Mouse (Mus musculus) embryonic stem cell, embryonic (primary cell): ENCODE results near the gene Batf3.

Experiments
- CTCF ChIA-PET, 4 experiments: fragments of 300-600 bp in 2 of 4; fragments of 350-600 bp in 2 of 4; sonication (Branson Sonifier 250); formaldehyde crosslinking; loops; one replicate each; lab custom pipeline; 2022; ENCODE audit warnings: inconsistent platforms in 2 of 4; lab: Charles Lee
- POLR2A ChIA-PET, 4 experiments: fragments of 300-600 bp in 2 of 4; fragments of 350-600 bp in 2 of 4; sonication (Branson Sonifier 250); formaldehyde crosslinking; loops; one replicate each; lab custom pipeline; 2022; ENCODE audit warnings: antibody characterized with exemption in 4 of 4, inconsistent platforms in 1 of 4; lab: Charles Lee

The Batf3 gene

GRCm38 (mm10) chr1:191097802-191098747 is at the start of gene Batf3:
Gene Batf3 (plus strand): TSS chr1:191097847.
- CTCF ChIA-PET: no interaction called here
- POLR2A ChIA-PET: interaction anchor here in 2 of 4 experiments (0.5 to 0.9 kb wide), 3 partner anchors 10 to 125 kb away, joined by 3 to 4 read pairs (median 3); no protein-coding TSS in a partner anchor

- POLR2A ChIA-PET: interaction anchor here in 1 of 4 experiments (1.1 kb wide), 1 partner anchor 9 kb away, joined by 3 read pairs; the partner anchor contains the start of genes Nsl1 and Tatdn3
- CTCF ChIA-PET: no interaction called here
Observed at GRCm38 (mm10) chr1:191053555-191053954, 44.1 kb upstream of the Batf3 start.

GRCm38 (mm10) chr1:191054870-191055532 is 42.6 kb upstream of the Batf3 start:
- POLR2A ChIA-PET: interaction anchor here in 2 of 4 experiments (0.9 to 1.6 kb wide), 4 partner anchors 23 to 37 kb away, joined by 3 to 5 read pairs (median 4); partner anchors contain the start of gene Flvcr1 (in 2 of the 2)
- CTCF ChIA-PET: interaction anchor here in 3 of 4 experiments (0.6 to 0.9 kb wide), 5 partner anchors 14 to 94 kb away, joined by 3 to 4 read pairs (median 3); partner anchors contain the start of gene Flvcr1 (in 1 of the 3)

- POLR2A ChIA-PET: interaction anchor here in 2 of 4 experiments (1.3 to 1.6 kb wide), 3 partner anchors 22 to 29 kb away, joined by 3 to 5 read pairs (median 4); partner anchors contain the start of gene Flvcr1 (in 2 of the 2)
- CTCF ChIA-PET: interaction anchor here in 1 of 4 experiments (0.8 kb wide), 1 partner anchor 30 kb away, joined by 3 read pairs; the partner anchor contains the start of gene Flvcr1
Observed at GRCm38 (mm10) chr1:191055533-191055873, 42.1 kb upstream of the Batf3 start.

GRCm38 (mm10) chr1:191057461-191057860 is 40.2 kb upstream of the Batf3 start:
- ChIA-PET POLR2A (interaction anchor here in 2 of 4 experiments (1.0 to 2.3 kb wide), 2 partner anchors 31 kb away, joined by 3 to 10 read pairs; partner anchors contain the start of gene Flvcr1 (in 2 of the 2)), CTCF (interaction anchor here in 2 of 4 experiments (0.7 to 0.9 kb wide), 2 partner anchors 27 to 262 kb away, joined by 3 read pairs; no protein-coding TSS in a partner anchor)

GRCm38 (mm10) chr1:191062241-191062780 is 35.3 kb upstream of the Batf3 start:
- ChIA-PET CTCF (interaction anchor here in 3 of 4 experiments (0.6 to 1.8 kb wide), 6 partner anchors 11 to 138 kb away, joined by 3 to 6 read pairs (median 3); no protein-coding TSS in a partner anchor), POLR2A (interaction anchor here (0.6 to 5.6 kb wide), 45 partner anchors 9 to 335 kb away, joined by 3 to 70 read pairs (median 4); partner anchors contain the start of genes Flvcr1 (in 4 of the 4), Rps6kc1 (in 2 of the 4), Spata45 (in 1 of the 4) and Vash2 (in 1 of the 4))

- POLR2A ChIA-PET: interaction anchor here (0.6 to 5.6 kb wide), 52 partner anchors 8 to 334 kb away, joined by 3 to 70 read pairs (median 4); partner anchors contain the start of genes Flvcr1 (in 4 of the 4), Rps6kc1 (in 2 of the 4), Spata45 (in 1 of the 4) and Vash2 (in 1 of the 4)
- CTCF ChIA-PET: interaction anchor here in 3 of 4 experiments (0.6 to 1.8 kb wide), 6 partner anchors 10 to 137 kb away, joined by 3 to 6 read pairs (median 3); no protein-coding TSS in a partner anchor
Observed at GRCm38 (mm10) chr1:191062781-191063485, 34.7 kb upstream of the Batf3 start, which contains the start of the genes Tatdn3 and Nsl1. Gene Tatdn3 (minus strand): TSS chr1:191062932. Gene Nsl1 (plus strand): TSS chr1:191063012.

GRCm38 (mm10) chr1:191063700-191064099 is 33.9 kb upstream of the Batf3 start:
- ChIA-PET CTCF (interaction anchor here in 2 of 4 experiments (1.2 to 1.4 kb wide), 3 partner anchors 9 to 119 kb away, joined by 3 read pairs; no protein-coding TSS in a partner anchor), POLR2A (interaction anchor here (0.6 to 5.6 kb wide), 33 partner anchors 7 to 334 kb away, joined by 3 to 70 read pairs (median 4); partner anchors contain the start of genes Flvcr1 (in 4 of the 4), Rps6kc1 (in 2 of the 4) and Spata45 (in 1 of the 4))

GRCm38 (mm10) chr1:191064535-191064934 is 33.1 kb upstream of the Batf3 start:
- POLR2A ChIA-PET: interaction anchor here in 3 of 4 experiments (0.7 to 5.6 kb wide), 12 partner anchors 9 to 333 kb away, joined by 3 to 70 read pairs (median 5); partner anchors contain the start of gene Flvcr1 (in 3 of the 3)
- CTCF ChIA-PET: interaction anchor here in 3 of 4 experiments (0.6 to 1.3 kb wide), 3 partner anchors 20 to 248 kb away, joined by 3 to 7 read pairs (median 3); no protein-coding TSS in a partner anchor

GRCm38 (mm10) chr1:191065188-191065587 is 32.5 kb upstream of the Batf3 start:
- ChIA-PET CTCF (interaction anchor here in 2 of 4 experiments (0.5 to 1.3 kb wide), 3 partner anchors 20 to 243 kb away, joined by 3 read pairs; no protein-coding TSS in a partner anchor), POLR2A (interaction anchor here in 3 of 4 experiments (0.6 to 5.6 kb wide), 8 partner anchors 8 to 510 kb away, joined by 3 to 70 read pairs (median 8); partner anchors contain the start of genes Flvcr1 (in 3 of the 3), Dtl (in 1 of the 3) and Ints7 (in 1 of the 3))

- ChIA-PET POLR2A (interaction anchor here (0.7 to 2.5 kb wide), 11 partner anchors 11 to 706 kb away, joined by 3 to 11 read pairs (median 4); partner anchors contain the start of gene Flvcr1 (in 3 of the 4)), CTCF (interaction anchor here (0.6 to 1.6 kb wide), 14 partner anchors 9 to 220 kb away, joined by 3 to 7 read pairs (median 4); partner anchors contain the start of gene Flvcr1 (in 1 of the 4))
Observed at GRCm38 (mm10) chr1:191068377-191068776, 29.3 kb upstream of the Batf3 start.

GRCm38 (mm10) chr1:191070259-191070658 is 27.4 kb upstream of the Batf3 start:
- ChIA-PET CTCF (interaction anchor here in 1 of 4 experiments (0.8 kb wide), 1 partner anchor 55 kb away, joined by 3 read pairs; no protein-coding TSS in a partner anchor), POLR2A (interaction anchor here in 3 of 4 experiments (0.9 to 3.3 kb wide), 6 partner anchors 8 to 52 kb away, joined by 3 to 10 read pairs (median 4); partner anchors contain the start of genes Nsl1 (in 2 of the 3) and Tatdn3 (in 2 of the 3))

GRCm38 (mm10) chr1:191071613-191072012 is 26.0 kb upstream of the Batf3 start:
- ChIA-PET CTCF (interaction anchor here in 2 of 4 experiments (0.8 to 0.9 kb wide), 2 partner anchors 13 to 241 kb away, joined by 4 to 5 read pairs; no protein-coding TSS in a partner anchor), POLR2A (interaction anchor here (0.6 to 5.5 kb wide), 8 partner anchors 8 to 115 kb away, joined by 3 to 50 read pairs (median 4); partner anchors contain the start of genes Nsl1 (in 4 of the 4), Tatdn3 (in 3 of the 4) and Flvcr1 (in 1 of the 4))

- POLR2A ChIA-PET: interaction anchor here in 3 of 4 experiments (0.5 to 5.5 kb wide), 10 partner anchors 9 to 1729 kb away, joined by 3 to 50 read pairs (median 6); partner anchors contain the start of genes Flvcr1 (in 2 of the 3), Nsl1 (in 2 of the 3) and Tatdn3 (in 2 of the 3)
- CTCF ChIA-PET: interaction anchor here in 2 of 4 experiments (0.6 to 1.5 kb wide), 3 partner anchors 9 to 13 kb away, joined by 3 to 6 read pairs (median 4); partner anchors contain the start of genes Nsl1 (in 1 of the 2) and Tatdn3 (in 1 of the 2)
Observed at GRCm38 (mm10) chr1:191072329-191072913, 25.2 kb upstream of the Batf3 start.
